Mouse (Mus musculus): ENCODE measurements at regions not wholly inside any gene's neighbourhood (a gene's known extent, or its start where the extent isn't known, plus 50 kb on each side); places are given as distances from the start of the nearest gene placed in this dataset.

DNA sequence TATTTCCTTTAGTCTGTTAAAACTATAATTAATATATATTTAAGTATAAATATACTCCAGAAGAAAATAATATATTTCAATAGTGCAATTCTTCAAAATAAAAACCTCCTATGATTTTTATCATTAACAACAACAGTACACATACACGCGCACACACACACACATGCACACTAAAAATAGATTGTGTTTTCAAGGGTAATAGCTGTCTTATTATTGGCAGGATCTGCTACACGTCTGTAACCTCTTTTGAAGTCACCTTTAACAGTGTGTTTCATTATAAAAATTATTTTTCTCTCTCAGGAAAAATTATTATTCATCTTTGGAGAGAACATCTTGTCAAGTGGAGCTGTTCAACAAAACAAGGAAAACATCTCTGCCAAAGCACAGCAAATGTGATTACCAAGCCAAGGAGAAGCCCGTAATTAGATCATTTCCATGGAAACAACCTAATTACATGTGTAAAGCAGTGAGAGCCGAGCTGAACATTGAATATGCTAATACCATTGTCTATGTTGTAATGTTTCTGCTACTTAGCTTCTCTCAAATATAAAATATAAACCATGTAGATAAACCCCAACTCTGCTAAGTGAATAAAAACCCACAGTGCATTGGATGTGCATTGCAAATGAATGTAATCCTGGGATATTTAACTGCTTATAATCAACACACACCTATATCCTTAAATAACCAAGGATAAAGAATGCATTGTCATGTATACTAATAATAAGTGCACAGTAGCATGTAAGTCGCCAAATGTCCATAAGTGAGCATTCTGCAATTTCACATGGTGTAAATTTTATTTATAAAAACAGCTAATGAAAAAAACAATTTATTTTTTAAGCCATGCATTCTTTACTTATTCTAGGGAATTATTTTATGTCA lies 719.4 kb upstream of the Tbl1xr1 start:
- TF ChIP-seq MEF2A (IDR thresholded peaks at IDR 0.05; ENCODE audit: borderline replicate concordance, low read depth, low read length): no peak
- no peak for TF ChIP-seq ZMIZ1 (IDR thresholded peaks at IDR 0.05; ENCODE audit: low read depth, low read length)
- TF ChIP-seq MAX (IDR thresholded peaks at IDR 0.05; ENCODE audit: low read length): no peak
- no peak for TF ChIP-seq POLR2A (IDR thresholded peaks at IDR 0.05; ENCODE audit: low read depth, low read length)
- TF ChIP-seq CHD2 (IDR thresholded peaks at IDR 0.05; ENCODE audit: low read length): no peak
- no peak for TF ChIP-seq ZC3H11A (IDR thresholded peaks at IDR 0.05; ENCODE audit: low read depth, low read length)

Data from CH12.LX (cell line).